16 mouse cellular contexts compared by ENCODE assay signal in genomic region chr8:9458614-9459013, GRCm38 (mm10).
"Had no signal": no experiment of that assay in that cellular context is flagged by ENCODE, and none has a peak within 500 bp of the region (broad histone marks: within the 10 kb centered on the region; RNA-seq: fewer than 3 reads in every experiment).

No protein-coding gene starts in this region.

- H3K27me3 ChIP-seq: neural tube, embryonic 13.5 days; neural tube, embryonic 15.5 days; stomach, embryonic 15.5 days had no signal

- H3K9me3 ChIP-seq: neural tube, embryonic 13.5 days; neural tube, embryonic 15.5 days; stomach, embryonic 15.5 days had no signal

- H3K27ac ChIP-seq: neural tube, embryonic 13.5 days; neural tube, embryonic 15.5 days; stomach, embryonic 15.5 days; stomach, postnatal 0 days had no signal

- H3K4me1 ChIP-seq: neural tube, embryonic 13.5 days; neural tube, embryonic 15.5 days; stomach, embryonic 15.5 days had no signal

- H3K4me2 ChIP-seq: neural tube, embryonic 13.5 days; neural tube, embryonic 15.5 days; stomach, embryonic 15.5 days had no signal

- H3K9ac ChIP-seq: neural tube, embryonic 13.5 days; neural tube, embryonic 15.5 days; stomach, embryonic 15.5 days had no signal

- H3K4me3 ChIP-seq: neural tube, embryonic 13.5 days; neural tube, embryonic 15.5 days; stomach, embryonic 15.5 days had no signal

- DNase-seq: retina, postnatal 1 day; right cerebral cortex, adult 18-20 months; right cerebral cortex, postnatal 14 days; right cerebral cortex, postnatal 25 days; right cerebral cortex, postnatal 4 days; spleen, adult 18-20 months; thymus, adult 18-20 months; thymus, adult 2 months; thymus, postnatal 14 days; thymus, postnatal 25 days; thymus, postnatal 36 days; thymus, postnatal 4 days had no signal

- H3K36me3 ChIP-seq: neural tube, embryonic 13.5 days; neural tube, embryonic 15.5 days; stomach, embryonic 15.5 days had no signal
